ENCODE assay signal across 11 mouse cellular contexts in the genomic region with DNA sequence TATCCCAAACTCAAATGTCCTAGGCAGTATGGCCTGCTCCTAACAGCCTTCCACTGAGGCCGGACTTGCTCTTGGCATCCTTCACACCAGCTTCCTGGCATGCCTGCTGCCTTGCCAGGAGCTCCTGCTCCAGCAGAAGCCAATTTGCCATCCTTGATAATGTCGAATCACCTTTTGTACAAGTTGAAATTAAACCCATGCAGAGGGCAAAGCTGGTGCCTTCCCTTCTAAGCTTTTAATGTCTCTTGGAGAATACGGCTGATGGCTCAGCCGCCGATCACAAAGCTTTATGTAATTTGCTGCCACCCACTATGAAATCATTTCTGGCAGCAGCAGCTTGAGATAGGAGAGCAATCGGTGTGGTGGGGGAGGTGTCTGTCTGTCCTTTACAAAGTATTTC. TPM values are rescaled to one million over a fixed set of nuclear protein-coding genes. Genes with fewer than 3 reads are reported as not detected.
DNase-seq lines count a peak whose midpoint lies in the region; ATAC-seq and TF ChIP-seq lines count a peak whose summit lies in the region.
"Had no signal": no experiment of that assay in that cellular context is flagged by ENCODE, and none has a peak within 500 bp of the region (broad histone marks: within the 10 kb centered on the region; RNA-seq: fewer than 3 reads in every experiment).

No protein-coding gene starts in this region.

- peak overlapping the region; percentile 30 for H3K4me2 ChIP-seq in heart, embryonic 16.5 days (ENCODE audit: low read depth, low read length)
- no peak overlapping the region for H3K4me2 ChIP-seq in intestine, postnatal 0 days (replicated peaks; ENCODE audit: low read depth)
- H3K4me2 ChIP-seq in hindbrain, embryonic 11.5 days (replicated peaks; ENCODE audit: low read depth, low read length): no peak overlapping the region
- H3K4me2 ChIP-seq: embryonic facial prominence, embryonic 12.5 days had no signal

- H3K4me1 ChIP-seq in heart, embryonic 16.5 days (ENCODE audit: control insufficient read depth, insufficient read depth, low read length): peaks cover 18% of the 10 kb centered on the region
- H3K4me1 ChIP-seq in olfactory bulb, adult 2 months (ENCODE audit: control insufficient read depth, insufficient read depth, low read length): peaks cover 2% of the 10 kb centered on the region
- no peaks in the 10 kb centered on the region for H3K4me1 ChIP-seq in intestine, postnatal 0 days (replicated peaks; ENCODE audit: control insufficient read depth, insufficient read depth, low read length)
- H3K4me1 ChIP-seq in hindbrain, embryonic 11.5 days (replicated peaks; ENCODE audit: control insufficient read depth, insufficient read depth, low read length): no peaks in the 10 kb centered on the region

- TF ChIP-seq CTCF in layer of hippocampus, adult 2 months (conservative IDR thresholded peaks at IDR 0.05): no peak
- TF ChIP-seq CTCF in olfactory bulb, adult 2 months (IDR thresholded peaks at IDR 0.05; ENCODE audit: insufficient read depth, low read depth, low read length): no peak
- TF ChIP-seq CTCF in intestine, postnatal 0 days (IDR thresholded peaks at IDR 0.05; ENCODE audit: low read depth): no peak

- 43% methylated on average over 6 of the region's 6 CpGs for WGBS in heart, embryonic 16.5 days
- 27% methylated on average over 6 of the region's 6 CpGs for WGBS in olfactory bulb, adult 2 months
- WGBS in intestine, postnatal 0 days: 82% methylated on average over 6 of the region's 6 CpGs
- 88% methylated on average over 6 of the region's 6 CpGs for WGBS in hindbrain, embryonic 11.5 days

- DNase-seq in heart, postnatal 36 days: no peak
- peak; percentile 67 for DNase-seq in cerebellum, adult 9-10 months
- peak; percentile 61 to 78 for DNase-seq in layer of hippocampus, adult 2 months (ENCODE audit: low spot score in 2 of 2)
- no peak for DNase-seq in ovary, postnatal 36 days (ENCODE audit: low spot score)
- DNase-seq in hindbrain, embryonic 11.5 days (ENCODE audit: low spot score): no peak
- DNase-seq: kidney, adult 11 months had no signal

- H3K27me3 ChIP-seq in heart, embryonic 16.5 days (ENCODE audit: control insufficient read depth, insufficient read depth, low read length): no peaks in the 10 kb centered on the region
- no peaks in the 10 kb centered on the region for H3K27me3 ChIP-seq in intestine, postnatal 0 days (replicated peaks; ENCODE audit: control insufficient read depth, insufficient read depth, low read length)
- H3K27me3 ChIP-seq in hindbrain, embryonic 11.5 days (ENCODE audit: control insufficient read depth, insufficient read depth, low read length): no peaks in the 10 kb centered on the region
- H3K27me3 ChIP-seq: embryonic facial prominence, embryonic 12.5 days had no signal

- intact Hi-C loops in heart, postnatal 36 days (cut with DNase I): no loop called here

- H3K27ac ChIP-seq in heart, embryonic 16.5 days (ENCODE audit: low read length): no peak overlapping the region
- H3K27ac ChIP-seq in layer of hippocampus, adult 2 months: peak overlapping the region; percentile 97
- H3K27ac ChIP-seq in olfactory bulb, adult 2 months (ENCODE audit: insufficient read depth, low read depth, low read length): peak overlapping the region; percentile 22
- H3K27ac ChIP-seq in intestine, postnatal 0 days (ENCODE audit: low read depth, low read length): no peak overlapping the region
- no peak overlapping the region for H3K27ac ChIP-seq in hindbrain, embryonic 11.5 days (ENCODE audit: low read depth, low read length)
- H3K27ac ChIP-seq: embryonic facial prominence, embryonic 12.5 days; liver, embryonic 14.5 days had no signal

- TF ChIP-seq POLR2A in olfactory bulb, adult 2 months (IDR thresholded peaks at IDR 0.05; ENCODE audit: insufficient read depth, low read depth, low read length): no peak

- ATAC-seq in heart, embryonic 16.5 days (replicated peaks; ENCODE audit: extremely low read depth, insufficient read depth, low FRiP score): no peak
- ATAC-seq in intestine, postnatal 0 days: no peak
- ATAC-seq in hindbrain, embryonic 11.5 days (ENCODE audit: low FRiP score): no peak

- H3K36me3 ChIP-seq in heart, embryonic 16.5 days (ENCODE audit: control insufficient read depth, insufficient read depth): no peaks in the 10 kb centered on the region
- no peaks in the 10 kb centered on the region for H3K36me3 ChIP-seq in intestine, postnatal 0 days (ENCODE audit: control insufficient read depth, insufficient read depth)
- H3K36me3 ChIP-seq in hindbrain, embryonic 11.5 days (ENCODE audit: control insufficient read depth, insufficient read depth, low read length): no peaks in the 10 kb centered on the region
- H3K36me3 ChIP-seq: embryonic facial prominence, embryonic 12.5 days had no signal

- H3K9ac ChIP-seq in heart, embryonic 16.5 days (ENCODE audit: low read length): no peak overlapping the region
- no peak overlapping the region for H3K9ac ChIP-seq in intestine, postnatal 0 days (ENCODE audit: low read depth, low read length)
- H3K9ac ChIP-seq in hindbrain, embryonic 11.5 days (ENCODE audit: low read depth, low read length): no peak overlapping the region
- H3K9ac ChIP-seq: embryonic facial prominence, embryonic 12.5 days; liver, embryonic 14.5 days had no signal

- H3K9me3 ChIP-seq in heart, embryonic 16.5 days (replicated peaks; ENCODE audit: control insufficient read depth, low read length): no peaks in the 10 kb centered on the region
- no peaks in the 10 kb centered on the region for H3K9me3 ChIP-seq in intestine, postnatal 0 days (ENCODE audit: control insufficient read depth)
- H3K9me3 ChIP-seq in hindbrain, embryonic 11.5 days (ENCODE audit: control insufficient read depth, low read length): no peaks in the 10 kb centered on the region
- H3K9me3 ChIP-seq: embryonic facial prominence, embryonic 12.5 days had no signal

- H3K4me3 ChIP-seq in heart, embryonic 16.5 days (ENCODE audit: low read length): no peak overlapping the region
- no peak overlapping the region for H3K4me3 ChIP-seq in layer of hippocampus, adult 2 months
- H3K4me3 ChIP-seq in olfactory bulb, adult 2 months (ENCODE audit: insufficient read depth, low read depth, low read length): no peak overlapping the region
- no peak overlapping the region for H3K4me3 ChIP-seq in intestine, postnatal 0 days (ENCODE audit: low read depth, low read length)
- no peak overlapping the region for H3K4me3 ChIP-seq in hindbrain, embryonic 11.5 days (ENCODE audit: low read depth, low read length)
- H3K4me3 ChIP-seq: embryonic facial prominence, embryonic 12.5 days had no signal

RNA-seq across cellular contexts. Expression of a gene that starts 4.7 kb away (rescaled TPM):
- 58.9 and 60.3 TPM in 2 replicates for polyA plus RNA-seq in heart, embryonic 16.5 days (2015; fragmentation: Nextera tagmentation; extraction: Ambion mirVana)
- 10 to 100 TPM; 15.1 to 15.2 TPM for total RNA-seq in heart, postnatal 36 days (2021)
- 10 to 100 TPM; 62.9 to 66.3 TPM for total RNA-seq in layer of hippocampus, adult 2 months (2021)
- not detected in 2 replicates for polyA plus RNA-seq in olfactory bulb, adult 2 months (2012; ENCODE audit: insufficient read depth, insufficient read length, low replicate concordance, missing spikeins)
- polyA plus RNA-seq in intestine, postnatal 0 days (2015; fragmentation: Nextera tagmentation; extraction: Ambion mirVana): 21.2 and 21.9 TPM in 2 replicates
- polyA plus RNA-seq in hindbrain, embryonic 11.5 days (2014; fragmentation: Nextera tagmentation; extraction: Ambion mirVana): 95.1 and 112 TPM in 2 replicates

RNA-seq across cellular contexts. Expression of a gene that starts 30.8 kb away (rescaled TPM):
- polyA plus RNA-seq in heart, embryonic 16.5 days (2015; fragmentation: Nextera tagmentation; extraction: Ambion mirVana): 662 and 667 TPM in 2 replicates
- 100 to 1,000 TPM; 482 to 504 TPM for total RNA-seq in heart, postnatal 36 days (2021)
- total RNA-seq in layer of hippocampus, adult 2 months (2021): 100 to 1,000 TPM; 636 to 650 TPM
- 885 TPM in 1 of 2 replicates, not detected in the other for polyA plus RNA-seq in olfactory bulb, adult 2 months (2012; ENCODE audit: insufficient read depth, insufficient read length, low replicate concordance, missing spikeins)
- polyA plus RNA-seq in intestine, postnatal 0 days (2015; fragmentation: Nextera tagmentation; extraction: Ambion mirVana): 2,068 and 2,262 TPM in 2 replicates
- 90.1 and 101 TPM in 2 replicates for polyA plus RNA-seq in hindbrain, embryonic 11.5 days (2014; fragmentation: Nextera tagmentation; extraction: Ambion mirVana)

RNA-seq across cellular contexts. Expression of a gene that starts 37.2 kb away (rescaled TPM):
- polyA plus RNA-seq in heart, embryonic 16.5 days (2015; fragmentation: Nextera tagmentation; extraction: Ambion mirVana): 58.8 and 59.5 TPM in 2 replicates
- total RNA-seq in heart, postnatal 36 days (2021): 100 to 1,000 TPM; 160 to 162 TPM
- 100 to 1,000 TPM; 545 to 546 TPM for total RNA-seq in layer of hippocampus, adult 2 months (2021)
- not detected in 2 replicates for polyA plus RNA-seq in olfactory bulb, adult 2 months (2012; ENCODE audit: insufficient read depth, insufficient read length, low replicate concordance, missing spikeins)
- polyA plus RNA-seq in intestine, postnatal 0 days (2015; fragmentation: Nextera tagmentation; extraction: Ambion mirVana): 224 and 270 TPM in 2 replicates
- polyA plus RNA-seq in hindbrain, embryonic 11.5 days (2014; fragmentation: Nextera tagmentation; extraction: Ambion mirVana): 24.1 and 29.3 TPM in 2 replicates

RNA-seq across cellular contexts. Expression of a gene that starts 57.2 kb away (rescaled TPM):
- 57.4 and 68.9 TPM in 2 replicates for polyA plus RNA-seq in heart, embryonic 16.5 days (2015; fragmentation: Nextera tagmentation; extraction: Ambion mirVana)
- 1 to 10 TPM; 1.9 to 4.1 TPM for total RNA-seq in heart, postnatal 36 days (2021)
- total RNA-seq in layer of hippocampus, adult 2 months (2021): 1,000 to 10,000 TPM; 1,175 to 1,192 TPM
- not detected in 2 replicates for polyA plus RNA-seq in olfactory bulb, adult 2 months (2012; ENCODE audit: insufficient read depth, insufficient read length, low replicate concordance, missing spikeins)
- polyA plus RNA-seq in intestine, postnatal 0 days (2015; fragmentation: Nextera tagmentation; extraction: Ambion mirVana): 4.4 and 4.7 TPM in 2 replicates
- 11.0 and 13.6 TPM in 2 replicates for polyA plus RNA-seq in hindbrain, embryonic 11.5 days (2014; fragmentation: Nextera tagmentation; extraction: Ambion mirVana)

Comparison
In these comparisons a context has a peak if more than half of its experiments do, and no peak if none do; other contexts are left out.
1. H3K27ac ChIP-seq: peak in layer of hippocampus, adult 2 months (single experiment) and olfactory bulb, adult 2 months (single experiment); none in heart, embryonic 16.5 days (single experiment), intestine, postnatal 0 days (single experiment) and hindbrain, embryonic 11.5 days (single experiment).
2. DNase-seq: peak in cerebellum, adult 9-10 months (single experiment) and layer of hippocampus, adult 2 months (2 of 2); none in heart, postnatal 36 days (0 of 2), ovary, postnatal 36 days (single experiment) and hindbrain, embryonic 11.5 days (single experiment).
3. RNA of a gene that starts 37.2 kb away (polyA plus RNA-seq): 224 to 270 TPM in intestine, postnatal 0 days, 58.8 to 59.5 TPM in heart, embryonic 16.5 days and 24.1 to 29.3 TPM in hindbrain, embryonic 11.5 days; not detected in olfactory bulb, adult 2 months; every median in the first group is over 10 times any median in the second.